Mouse (Mus musculus) lung, adult 18-20 months (tissue): ENCODE data around the gene Glrx5.

Experiments
- DNase-seq, 2 experiments: peaks; one replicate each; pipeline ENCODE4 v3.0.0; 2022; ENCODE audit warnings: mixed read lengths in 2 of 2

The Glrx5 gene

DNA sequence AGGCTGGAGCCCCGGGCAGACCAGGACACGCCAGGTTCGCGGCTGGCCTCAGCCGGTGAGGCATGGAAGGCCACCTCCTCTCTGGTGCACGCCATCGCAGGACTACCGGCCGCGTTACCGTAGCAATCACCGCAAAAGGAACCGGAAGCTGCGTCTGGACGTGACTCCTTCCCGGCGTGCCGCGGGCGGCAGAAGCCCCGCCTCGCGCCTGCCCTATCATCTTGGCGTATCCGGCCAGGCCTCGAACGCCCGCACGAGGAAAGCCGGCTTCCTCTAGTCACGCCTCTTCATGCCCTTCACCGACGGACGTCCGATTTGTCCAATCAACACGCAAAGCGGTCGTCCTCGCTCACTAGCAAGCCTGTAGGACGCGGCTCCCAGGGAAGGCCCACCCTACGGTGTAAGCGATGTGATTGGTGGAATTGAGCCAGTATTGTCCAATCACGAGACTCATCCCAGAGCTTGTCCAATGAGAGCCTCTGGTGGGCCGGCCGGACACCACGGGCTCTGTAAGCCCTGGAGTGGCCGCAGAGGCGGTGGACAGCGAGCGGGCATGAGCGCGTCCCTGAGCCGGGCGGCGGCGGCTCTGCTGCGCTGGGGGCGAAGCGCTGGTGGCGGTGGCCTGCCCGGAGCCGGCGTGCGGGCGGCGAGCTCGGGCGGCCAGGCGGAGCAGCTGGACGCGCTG, at the start of gene Glrx5:
TSS of gene Glrx5 (plus strand) at position 542 of the 685 bp plus-strand sequence.
- peak; percentile 100 for DNase-seq

DNA sequence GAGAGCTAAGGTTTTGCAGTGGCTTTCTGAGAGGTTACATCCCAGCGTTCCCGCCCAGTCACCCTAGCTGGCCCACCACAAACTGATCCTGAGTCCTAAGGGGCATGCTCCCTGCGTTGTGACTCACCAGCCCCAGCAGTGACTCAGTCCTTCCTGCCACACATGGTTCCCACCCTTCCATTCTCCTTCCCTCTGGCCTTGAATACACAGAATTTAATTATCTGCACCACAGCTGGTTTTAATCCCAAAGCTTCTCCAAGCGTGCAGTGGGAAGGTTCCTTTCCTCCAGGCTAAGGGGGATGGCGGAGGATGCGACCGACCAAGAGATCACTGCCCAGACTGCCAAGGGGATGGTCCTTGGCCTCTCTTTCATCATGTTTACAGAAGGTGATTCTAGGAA, 49.0 kb upstream of the Glrx5 start:
- no peak for DNase-seq

DNA sequence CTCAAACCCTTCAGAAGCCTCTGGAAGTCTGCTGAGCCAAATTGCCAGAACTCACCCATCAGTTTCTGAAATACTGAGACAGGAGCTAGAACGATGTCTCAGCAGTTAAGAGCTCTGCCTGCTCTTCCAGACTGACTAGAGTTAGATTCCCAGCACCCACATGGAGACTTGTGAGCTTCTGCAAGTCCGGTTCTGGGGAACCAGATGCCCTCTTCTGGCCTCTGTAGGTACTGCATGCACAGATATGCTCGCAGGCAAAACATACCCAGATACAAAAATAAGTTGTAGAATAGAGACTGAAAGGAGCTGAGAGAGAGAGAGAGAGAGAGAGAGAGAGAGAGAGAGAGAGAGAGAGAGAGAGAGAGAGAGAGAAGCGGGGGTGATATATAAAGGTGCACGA, 47.4 kb upstream of the Glrx5 start:
- no peak for DNase-seq

DNA sequence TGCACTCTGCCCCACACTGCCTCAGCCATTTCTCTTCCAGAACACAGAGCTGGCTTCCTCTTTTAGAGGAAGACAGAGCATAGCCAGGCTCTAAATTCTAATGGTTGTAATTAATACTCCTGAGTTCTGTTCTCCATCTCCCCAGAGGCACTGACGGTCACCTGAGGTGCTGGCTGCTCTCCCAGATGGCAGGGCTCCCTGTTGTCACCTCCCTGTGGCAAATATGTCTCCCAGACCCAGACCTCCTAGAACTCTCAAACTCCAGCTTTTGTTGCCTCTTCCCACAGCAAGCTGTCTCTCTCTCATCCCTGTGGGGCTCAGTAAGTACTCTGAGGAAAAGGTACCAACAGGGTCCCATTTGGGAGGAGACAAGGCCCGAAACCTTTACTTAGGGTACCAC, 46.5 kb upstream of the Glrx5 start:
- no peak for DNase-seq

DNA sequence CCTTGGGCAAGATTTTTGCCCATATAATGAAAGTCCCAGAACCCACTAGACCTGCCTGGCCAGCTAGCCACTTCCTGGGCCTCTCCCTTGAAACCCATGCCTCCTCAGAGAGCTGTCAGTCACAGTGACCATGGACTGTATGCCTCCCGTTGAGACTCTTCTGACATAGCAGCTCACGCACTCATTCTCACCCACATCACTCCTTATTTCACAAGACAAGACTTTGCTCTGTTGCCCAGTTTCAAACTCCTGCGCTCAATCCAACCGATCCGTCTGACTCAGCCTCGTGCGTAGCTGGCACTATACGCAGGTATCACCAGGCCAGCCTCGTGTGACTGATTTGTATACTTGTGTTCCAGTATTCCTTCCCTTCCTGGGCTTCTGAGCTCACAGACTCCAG, 45.7 kb upstream of the Glrx5 start:
- DNase-seq: peak in 1 of 2 experiments; percentile 47

DNA sequence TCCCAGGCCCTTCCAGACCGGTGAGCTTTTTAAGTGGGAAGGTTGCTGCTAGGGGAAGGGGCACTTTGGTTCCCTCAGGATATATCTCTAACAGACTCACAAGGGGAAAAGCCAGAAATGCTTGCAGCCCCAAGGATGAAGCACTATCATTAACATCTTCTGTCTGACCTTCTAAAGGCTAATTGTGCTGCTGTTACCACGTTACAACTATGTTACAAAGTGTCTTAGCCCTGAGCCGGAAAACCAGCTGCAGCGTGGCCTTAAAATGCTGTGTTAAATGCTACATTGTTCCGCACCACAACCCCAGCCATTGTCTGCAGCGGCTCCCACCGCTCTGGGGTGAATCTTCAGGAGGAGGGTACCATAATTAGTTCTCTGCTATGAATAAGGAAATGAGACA, 44.6 kb upstream of the Glrx5 start:
- no peak for DNase-seq

DNA sequence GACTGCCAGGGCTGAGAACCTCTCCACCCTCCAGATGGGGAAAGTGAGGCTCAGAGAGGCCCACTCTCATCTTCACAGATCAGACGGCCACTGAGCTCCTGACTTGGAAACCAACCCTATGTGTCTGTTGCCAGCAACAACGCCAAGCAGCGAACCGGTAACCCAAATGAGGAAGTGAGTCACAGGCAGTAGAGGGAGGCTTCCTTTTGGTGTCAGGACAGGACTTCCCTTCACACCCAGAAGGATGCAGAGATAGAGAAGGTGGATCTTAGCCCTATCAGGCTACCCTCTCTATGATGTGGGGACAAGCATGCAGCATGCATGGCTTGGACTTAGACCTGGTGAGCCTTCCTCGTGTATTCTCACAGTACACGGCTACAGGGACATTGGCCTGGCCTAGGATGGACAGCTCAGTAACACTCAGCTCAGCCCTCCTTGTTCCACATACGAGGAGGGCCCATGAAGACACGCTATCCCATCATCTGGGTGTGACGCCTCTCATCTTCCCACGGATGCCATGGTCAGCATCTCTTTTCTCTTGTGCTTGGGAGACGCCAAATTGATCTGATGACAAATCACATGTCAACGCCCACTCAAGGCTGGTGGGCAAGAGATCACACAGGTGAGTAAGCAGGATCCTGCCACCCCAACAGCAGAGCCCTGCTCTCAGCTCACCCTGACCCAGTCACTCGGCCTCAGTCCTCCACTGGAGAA, 41.6 kb upstream of the Glrx5 start:
- DNase-seq: peak; percentile 54 to 58

DNA sequence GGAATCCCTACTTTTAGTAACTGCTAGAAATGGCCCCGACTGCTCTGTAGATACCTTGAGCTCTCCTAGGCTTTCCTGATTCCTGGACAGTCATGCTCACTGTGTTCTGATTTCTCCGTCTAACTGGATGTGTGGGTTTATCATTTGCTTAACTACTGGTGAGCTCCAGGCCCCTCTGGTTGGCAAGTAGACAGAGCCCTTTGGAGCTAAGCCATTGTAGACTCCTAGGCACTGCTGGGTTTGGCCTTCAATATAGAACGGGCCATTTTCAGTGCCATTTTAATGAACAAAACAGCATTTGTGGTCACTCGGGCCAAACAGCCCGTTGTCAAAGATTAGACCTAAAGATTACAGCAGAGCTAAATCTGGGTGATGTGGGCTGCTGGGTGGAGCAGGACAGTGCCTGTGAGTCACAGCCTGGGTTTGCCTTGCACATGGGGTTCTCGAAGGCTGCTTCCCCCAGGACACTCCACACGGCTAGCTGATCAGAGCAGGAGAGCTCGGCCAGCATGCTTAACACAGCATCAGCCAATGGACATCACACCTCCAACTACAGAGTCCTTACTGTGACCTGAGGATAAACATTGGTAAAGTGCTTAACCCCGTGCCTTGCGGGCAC, 40.3 kb upstream of the Glrx5 start:
- no peak for DNase-seq

DNA sequence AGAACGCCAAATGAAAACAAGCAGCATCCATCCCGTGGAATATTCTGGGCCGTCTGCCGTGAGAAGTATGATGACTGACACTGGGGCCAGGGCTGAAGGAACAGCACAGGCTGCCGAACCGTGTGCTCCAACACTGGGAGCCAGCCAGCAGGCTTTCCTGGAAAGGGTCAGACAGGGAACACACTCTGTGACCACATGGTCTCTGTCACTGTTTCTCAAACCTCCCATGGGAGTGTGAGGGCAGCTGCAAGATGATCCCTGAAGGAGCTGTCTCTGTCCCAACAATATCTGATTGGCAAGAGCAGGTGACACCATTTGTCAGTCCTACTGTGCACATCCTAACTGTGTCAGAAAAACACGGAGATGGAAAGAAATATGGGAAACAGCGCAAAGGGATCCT, 39.6 kb upstream of the Glrx5 start:
- DNase-seq: no peak

DNA sequence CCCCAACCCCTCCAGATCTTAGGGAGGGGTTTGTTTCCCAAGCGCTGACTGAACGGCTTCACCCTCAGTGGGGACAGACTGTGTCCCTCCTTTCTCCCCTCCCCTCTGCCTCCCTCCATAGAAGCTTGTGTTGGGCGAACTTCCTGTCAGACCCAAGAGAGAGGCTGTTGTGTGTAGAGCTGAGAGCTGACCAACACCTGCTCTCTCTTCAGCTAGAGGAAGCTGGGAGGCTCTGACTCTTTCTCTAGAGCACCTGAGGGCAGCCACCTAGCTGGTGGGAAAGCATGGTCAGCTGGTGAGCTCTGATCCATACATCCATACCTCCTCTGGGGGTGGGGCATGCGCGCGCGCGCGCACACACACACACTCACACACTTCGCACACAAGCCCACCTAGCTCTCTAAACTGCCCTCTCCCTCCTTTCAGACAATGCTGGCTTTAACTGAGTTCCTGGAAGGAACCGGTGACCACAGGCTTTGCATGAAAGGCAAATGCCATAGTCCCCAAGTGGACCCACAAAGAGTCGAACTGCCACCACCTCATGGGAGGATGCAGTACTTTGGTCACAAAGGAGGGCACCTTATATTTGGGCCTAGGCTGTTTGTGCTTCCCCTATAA, 37.1 kb upstream of the Glrx5 start:
- no peak for DNase-seq

DNA sequence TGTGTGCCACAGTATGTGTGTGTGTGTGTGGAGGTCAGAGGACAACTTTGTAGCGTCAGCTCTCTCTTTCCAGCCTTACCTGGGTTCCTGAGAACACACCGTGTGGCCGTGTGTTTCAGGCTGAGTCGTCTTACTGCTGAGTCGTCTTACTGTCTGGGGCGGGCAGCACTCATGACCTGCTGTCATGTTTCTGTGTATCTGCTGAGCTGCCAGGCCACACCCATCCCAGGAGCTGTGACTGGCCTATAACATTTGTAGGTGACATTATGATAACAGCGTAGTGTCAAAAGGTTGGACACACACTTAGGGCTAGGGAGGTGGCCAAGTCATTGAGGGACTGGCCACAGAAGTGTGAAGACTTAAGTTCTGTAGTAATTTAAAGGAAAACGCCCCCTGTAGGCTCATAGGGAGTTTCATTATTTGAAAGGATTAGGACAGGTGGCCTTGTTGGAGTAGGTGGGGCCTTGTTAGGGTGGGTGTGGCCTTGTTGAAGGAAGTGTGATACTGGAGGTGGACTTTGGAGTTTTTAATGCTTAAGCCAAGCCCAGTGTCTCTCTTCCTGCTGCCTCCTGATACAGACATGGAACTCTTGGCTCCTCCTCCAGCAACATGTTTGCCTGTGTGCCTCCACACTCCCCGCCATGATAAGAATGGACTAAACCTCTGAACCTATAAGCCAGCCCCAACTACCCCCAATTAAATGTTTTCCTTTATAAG, 36.3 kb upstream of the Glrx5 start:
- no peak for DNase-seq

DNA sequence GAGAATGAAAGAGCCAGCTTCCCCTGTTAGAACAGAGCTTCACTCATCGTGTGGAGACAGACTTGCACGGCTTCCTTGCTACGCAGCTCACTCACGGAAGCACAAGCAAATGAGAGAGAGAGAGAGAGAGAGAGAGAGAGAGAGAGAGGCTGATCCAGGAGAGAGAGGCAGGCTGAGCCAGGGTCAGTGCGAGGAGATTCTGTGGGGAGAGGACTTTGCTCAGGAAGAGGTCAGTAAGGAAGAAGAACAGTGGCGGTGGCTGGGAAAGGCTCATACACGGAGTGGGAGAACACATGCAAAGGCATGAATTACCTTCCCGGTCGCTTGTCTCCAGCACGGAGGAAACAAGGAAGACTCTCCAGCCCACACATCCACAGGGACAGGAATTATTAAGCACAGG, 35.3 kb upstream of the Glrx5 start:
- no peak for DNase-seq

DNA sequence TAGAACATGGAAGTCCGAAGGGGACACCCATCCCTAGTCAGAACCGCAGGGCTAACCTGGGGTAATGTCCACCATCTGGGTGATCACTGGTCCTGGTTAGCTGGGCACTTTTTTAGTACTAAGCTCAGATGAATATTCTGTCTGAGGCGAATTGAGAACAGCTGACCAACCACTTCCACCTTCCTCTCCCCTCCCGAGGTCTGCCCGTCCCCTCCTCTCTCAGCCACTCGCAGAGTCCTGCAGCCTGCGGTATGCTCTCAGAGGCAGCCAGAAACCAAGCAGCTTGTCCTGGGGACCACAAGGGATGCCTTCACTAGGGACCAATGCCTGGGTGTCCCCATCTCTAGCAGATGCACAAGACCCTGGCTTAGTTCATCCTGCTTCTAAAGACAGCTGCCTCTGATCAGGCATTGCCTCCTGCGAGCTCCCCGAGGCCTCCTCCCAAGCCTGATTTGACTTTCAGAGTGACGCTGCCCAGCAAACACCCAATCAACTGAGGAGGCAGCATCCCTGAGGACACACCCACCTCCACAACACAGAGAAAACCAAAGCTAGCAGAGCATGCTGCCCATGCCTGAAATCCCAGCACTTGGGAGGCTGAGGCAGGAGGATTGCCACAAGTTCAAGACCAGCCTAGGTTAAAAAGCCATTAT, 34.7 kb upstream of the Glrx5 start:
- no peak for DNase-seq

DNA sequence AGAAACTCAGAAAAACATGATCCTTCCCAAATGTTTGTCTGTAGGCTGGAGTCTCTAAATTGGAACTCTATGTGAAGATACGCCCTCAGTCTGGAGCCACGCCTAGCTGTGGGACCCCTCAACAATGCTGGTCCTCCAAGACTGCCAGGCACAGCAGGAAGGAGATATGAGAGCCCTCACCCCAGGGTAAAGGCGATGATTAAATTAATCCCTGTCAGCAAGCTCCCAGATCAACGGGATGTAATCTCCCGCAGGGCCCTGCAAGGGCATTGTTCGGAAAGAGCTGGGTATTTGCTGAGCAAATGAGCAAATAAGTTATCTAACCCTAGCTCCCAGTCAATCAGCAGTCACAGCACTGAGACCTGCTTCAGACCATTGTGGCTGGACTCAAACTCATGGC, 33.9 kb upstream of the Glrx5 start:
- DNase-seq: no peak

DNA sequence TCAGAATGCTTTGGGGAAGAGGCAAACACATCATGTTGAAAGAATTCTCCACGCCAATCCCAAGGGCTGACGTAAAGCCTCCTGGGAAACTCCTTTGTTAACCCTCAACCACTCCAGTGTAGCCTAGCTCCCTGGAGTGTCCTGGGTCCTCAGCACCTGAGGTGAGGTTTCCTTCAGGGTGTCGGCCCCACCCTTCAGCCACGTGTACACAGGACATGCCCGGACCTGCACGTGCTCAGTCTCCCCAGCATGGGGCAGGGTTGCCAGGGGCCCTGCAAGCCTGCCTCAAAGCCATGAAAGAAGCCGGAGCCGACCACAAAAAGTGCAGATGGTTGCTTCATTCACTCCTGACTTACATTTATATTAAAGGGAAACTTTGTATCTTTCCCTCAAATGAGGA, 33.3 kb upstream of the Glrx5 start:
- DNase-seq: peak; percentile 59 to 71

DNA sequence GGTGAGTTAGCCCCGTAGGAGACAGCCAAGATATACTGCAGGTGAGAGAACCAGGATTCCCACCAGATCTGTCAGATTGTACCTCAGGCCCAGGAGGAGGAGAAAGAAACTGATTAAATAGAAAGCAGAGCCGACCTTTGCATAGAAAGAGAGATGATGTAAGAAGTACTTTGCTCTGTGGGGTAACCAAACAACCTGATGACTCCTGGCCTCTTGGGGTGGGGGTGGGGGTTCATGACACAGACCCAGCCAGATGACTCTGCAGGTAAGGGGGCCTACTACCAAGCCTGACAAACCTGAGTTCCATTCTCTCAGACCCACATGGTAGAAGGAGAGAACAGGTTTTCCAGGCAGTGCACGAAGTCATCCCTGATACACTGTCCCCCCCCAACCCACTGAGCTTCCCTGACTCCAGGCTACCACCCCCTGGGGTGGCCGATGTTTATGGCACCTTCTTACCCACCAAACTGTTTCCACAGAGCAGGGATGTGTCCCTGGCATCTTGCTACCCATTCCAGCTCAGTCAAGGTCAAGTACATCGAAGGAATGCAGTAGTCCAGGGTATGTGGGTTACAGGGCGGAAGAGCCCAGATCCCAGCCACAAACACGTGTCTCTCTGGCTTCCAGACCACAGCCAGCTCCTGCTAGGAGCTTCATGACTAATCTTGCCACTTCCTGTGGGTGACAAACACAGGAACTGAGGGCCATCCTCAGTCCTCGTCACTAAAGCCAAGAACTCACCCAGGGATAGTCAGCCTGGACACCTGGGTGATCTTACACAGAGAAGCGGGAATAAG, 31.8 kb upstream of the Glrx5 start:
- peak; percentile 61 to 69 for DNase-seq

DNA sequence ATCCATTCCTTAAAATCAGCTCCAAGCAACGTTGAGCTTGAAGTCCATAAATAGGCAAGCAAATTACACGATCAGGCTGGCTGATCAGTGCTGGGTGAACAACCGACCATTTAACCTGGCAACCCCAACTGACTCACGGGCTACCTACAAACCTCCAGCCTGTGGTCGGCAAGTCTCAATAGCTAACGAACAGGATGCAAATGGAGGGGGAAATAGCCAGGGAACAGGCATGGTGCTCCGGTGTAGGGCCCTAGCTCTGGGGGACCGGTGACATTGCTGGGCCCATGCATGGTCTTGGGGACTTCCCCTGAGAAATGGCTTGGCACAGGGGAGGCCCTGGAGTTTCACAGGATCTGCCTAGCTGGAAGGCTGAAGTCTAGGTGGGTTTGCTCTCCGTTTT, 31.2 kb upstream of the Glrx5 start:
- DNase-seq: no peak

DNA sequence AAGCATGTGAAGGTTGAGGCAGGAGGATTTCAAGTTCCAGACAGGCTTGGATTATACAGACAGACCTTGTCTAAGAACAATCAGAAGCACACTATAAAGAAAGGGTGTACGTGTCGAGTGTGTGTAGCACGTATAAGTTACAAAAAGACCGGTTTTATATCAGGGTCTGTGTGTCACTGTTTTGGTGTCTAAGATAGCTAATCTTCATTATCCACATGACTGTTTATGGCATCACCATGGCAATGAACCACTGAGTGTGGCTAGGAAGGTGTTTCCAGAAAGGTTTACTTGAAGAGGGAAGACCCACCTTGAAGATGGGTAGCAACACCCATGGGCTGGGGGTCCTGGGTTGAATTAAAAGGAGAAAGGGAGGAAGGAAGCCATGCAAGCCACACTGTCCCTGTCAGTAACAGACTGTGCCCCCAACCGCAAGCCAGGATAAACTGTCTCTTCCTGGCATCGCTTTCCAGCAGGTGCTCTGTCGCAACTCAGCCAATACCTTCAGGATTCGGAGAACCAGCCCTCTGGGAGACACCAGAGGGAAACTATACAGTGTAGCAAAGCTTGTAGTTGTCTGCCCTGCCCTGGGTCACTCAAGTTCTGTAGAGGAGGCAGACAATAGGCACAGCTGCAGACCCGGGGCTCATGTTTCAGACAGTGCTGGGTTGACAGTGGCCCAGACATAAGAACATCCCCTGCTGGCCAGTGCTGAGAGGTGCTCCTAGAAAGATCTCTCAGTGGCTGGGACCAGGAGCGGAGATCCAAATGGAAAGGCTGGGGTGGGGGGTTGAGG, 30.0 kb upstream of the Glrx5 start:
- DNase-seq: no peak

DNA sequence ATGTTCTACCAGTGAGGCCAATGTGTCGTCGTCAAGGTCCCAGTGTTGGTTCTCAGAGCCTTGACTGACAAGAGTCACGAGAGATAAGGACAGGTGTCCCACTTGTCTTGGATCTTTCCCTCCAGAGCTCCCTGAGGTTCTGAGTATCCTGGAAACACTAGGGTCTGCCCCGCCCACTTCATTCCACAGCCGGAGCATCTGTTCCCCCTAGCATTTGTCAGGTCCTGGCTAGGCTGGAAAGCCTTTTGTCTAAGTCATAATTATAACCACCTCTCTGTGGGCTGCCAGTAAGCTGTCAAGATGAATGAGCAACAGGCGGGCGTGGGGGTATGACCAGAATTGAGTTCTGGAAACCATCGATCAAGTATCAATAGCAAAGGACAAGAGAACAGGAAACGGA, 29.3 kb upstream of the Glrx5 start:
- no peak for DNase-seq

DNA sequence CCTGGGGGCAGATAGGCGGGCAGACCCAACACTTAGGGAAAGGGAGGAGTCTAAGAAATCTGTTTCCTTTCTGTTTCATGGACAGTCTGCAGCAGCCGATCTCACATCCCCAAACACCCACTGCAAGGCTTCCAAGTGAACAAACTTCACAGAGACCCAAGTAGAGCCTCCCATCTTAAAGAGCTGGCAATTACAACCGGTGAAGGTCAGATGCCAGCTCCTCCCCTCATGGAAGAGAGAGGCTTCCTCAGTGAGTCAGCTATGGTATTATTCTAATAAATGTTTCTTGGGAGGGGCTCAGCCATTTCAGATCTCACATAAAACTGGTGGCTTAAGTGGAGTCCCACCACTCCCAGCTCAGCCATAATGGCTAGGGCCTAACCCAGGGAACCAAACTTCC, 28.8 kb upstream of the Glrx5 start:
- no peak for DNase-seq
